Mouse (Mus musculus) adipocyte (in vitro differentiated cells): ENCODE measurements around the gene Itprid2.

Source experiments
- DNase-seq: peaks from one replicate; pipeline ENCODE4 v3.0.0-alpha.2; 2016; ENCODE audit warnings: low spot score

Itprid2 gene

DNA sequence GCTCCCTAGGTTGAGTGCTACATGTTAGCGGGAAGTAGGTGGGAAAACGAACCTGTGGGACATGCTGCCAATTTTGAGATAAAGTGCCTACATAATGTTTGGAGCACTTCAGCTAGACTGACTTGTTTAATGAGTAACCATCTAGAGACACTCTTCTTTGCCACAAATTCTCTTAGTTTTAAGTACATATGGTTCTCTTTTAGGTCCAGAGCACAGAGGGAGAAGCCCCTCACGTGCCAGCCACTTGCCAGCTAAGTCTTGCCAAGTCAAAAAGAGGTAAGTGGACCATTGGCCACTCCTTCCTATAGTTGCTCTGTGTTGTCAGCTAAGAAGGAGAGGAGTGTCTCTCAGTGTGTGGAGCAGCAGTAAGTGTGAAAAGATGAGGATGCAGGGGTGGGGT, 16.0 kb downstream of the Itprid2 start:
- no peak for DNase-seq

GRCm38 (mm10) chr2:79651701-79652100, 16.5 kb downstream of the Itprid2 start:
- no peak for DNase-seq

- no peak for DNase-seq
These were observed 17.4 kb downstream of the Itprid2 start for GRCm38 (mm10) chr2:79652502-79652901.

GRCm38 (mm10) chr2:79653093-79653808, 18.1 kb downstream of the Itprid2 start:
- DNase-seq: no peak

DNA sequence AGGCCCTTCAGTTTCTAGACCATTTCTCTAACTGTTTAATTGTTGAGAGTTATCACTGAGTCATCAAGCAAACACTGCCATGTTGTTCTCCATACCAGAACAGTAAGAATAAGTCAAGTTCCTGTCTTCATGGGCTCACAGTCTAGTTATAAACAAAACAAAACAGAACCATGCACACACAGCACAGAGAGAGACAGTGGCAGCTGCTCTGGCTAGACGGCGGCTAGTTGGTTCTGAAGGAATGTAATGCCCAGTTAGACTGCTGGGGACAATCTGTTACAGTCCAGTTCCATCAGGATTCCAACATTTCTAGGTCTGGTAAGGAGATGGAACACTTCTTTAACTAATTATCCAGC, 18.6 kb downstream of the Itprid2 start:
- no peak for DNase-seq

- no peak for DNase-seq
These were observed 21.9 kb downstream of the Itprid2 start for GRCm38 (mm10) chr2:79657062-79657461.

DNA sequence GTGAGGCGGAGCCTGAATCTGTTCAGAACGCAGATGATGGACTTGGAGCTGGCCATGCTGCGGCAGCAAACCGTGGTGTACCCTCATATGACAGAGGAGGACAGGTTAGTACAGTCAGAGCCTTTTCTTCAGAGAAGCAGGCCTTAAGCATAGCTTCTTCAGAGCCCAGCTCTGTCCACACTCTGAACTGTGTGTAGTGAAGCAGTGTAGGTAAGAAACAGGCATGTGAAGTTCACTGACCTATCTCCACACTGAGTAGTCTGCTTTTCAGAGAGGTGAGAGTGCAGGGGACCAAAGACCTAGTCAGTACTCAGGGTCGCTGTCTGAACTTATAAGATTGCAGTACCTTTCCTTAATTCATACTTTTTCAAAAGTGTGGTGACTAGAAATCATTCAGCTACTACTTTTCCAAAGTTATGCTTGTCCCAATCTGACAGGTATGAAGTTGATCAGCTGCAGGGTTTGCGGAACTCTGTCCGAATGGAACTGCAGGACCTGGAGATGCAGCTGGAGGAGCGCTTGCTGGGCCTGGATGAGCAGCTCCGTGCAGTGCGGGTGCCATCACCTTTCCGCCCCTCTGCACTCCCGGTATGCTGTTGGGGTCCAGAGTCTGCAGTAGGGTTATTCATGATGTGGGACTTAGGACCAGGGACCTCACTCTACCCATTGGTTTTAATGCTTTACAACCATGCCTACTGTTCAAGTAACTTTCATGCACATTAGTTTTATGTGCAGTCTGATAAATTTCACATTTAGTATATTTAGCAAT, 25.4 kb downstream of the Itprid2 start:
- no peak for DNase-seq

GRCm38 (mm10) chr2:79661486-79662104, 26.4 kb downstream of the Itprid2 start:
- no peak for DNase-seq

GRCm38 (mm10) chr2:79664532-79665286, 29.6 kb downstream of the Itprid2 start:
- DNase-seq: peak; percentile 45

DNA sequence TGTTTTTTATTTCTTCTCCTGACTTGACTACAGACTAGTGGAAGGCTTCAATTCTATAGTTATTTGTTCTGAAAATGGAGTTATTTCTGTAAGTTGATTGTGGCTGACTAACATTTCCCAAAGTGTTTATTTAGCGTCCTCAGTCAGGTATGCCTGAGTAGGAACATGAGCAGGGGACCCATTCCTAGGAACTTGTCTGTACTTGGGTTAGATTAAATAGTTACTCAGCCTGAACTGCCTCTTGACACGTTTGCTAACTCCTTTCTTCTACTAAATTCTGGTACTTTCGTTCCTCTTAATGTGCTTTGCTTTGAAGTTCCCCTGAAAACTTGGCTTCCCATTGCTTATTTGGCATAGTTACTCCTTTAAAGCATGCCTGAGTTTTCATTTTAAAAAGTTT, 30.3 kb downstream of the Itprid2 start:
- no peak for DNase-seq

GRCm38 (mm10) chr2:79675266-79675665, 40.1 kb downstream of the Itprid2 start:
- no peak for DNase-seq

- no peak for DNase-seq
These were observed 42.6 kb downstream of the Itprid2 start for GRCm38 (mm10) chr2:79677663-79678257.

DNA sequence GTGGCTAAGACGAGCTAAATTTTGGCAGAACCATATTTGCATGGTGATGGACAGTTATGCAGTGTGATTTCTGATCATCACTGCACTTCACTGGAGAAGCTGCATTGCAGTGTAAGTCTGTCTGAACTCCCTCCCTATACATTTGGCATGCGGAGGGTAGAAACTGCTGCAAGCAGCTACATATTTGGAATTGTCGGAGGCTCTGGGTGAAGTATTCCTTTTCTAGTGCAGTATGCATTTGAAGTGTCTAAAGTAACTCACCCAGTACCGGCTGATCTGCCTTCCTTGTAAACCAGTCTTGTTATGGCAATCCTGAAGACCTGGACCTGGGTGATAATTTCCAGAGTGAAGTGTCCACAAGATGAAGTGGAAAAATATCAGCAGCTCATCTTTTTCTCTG, 46.5 kb downstream of the Itprid2 start:
- no peak for DNase-seq

GRCm38 (mm10) chr2:79683258-79683657, 48.1 kb downstream of the Itprid2 start:
- no peak for DNase-seq

DNA sequence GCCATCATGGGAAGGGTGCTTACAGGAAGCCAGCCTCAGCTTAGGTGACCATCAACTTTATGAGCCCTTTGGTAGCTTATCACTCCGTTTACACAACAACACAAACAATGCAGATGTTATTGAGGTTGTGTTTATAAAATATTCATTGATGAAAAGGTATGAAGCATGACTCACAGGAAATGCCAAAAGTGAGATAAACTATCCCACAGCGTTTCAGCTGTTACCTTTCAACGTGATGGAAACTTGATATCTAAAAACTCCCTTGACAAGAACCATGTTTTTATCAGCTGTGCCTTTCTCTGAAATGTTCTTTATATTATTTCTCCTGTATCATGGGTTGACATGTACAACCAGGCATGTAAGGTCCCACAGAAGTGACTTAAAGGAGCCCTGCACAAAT, 55.7 kb downstream of the Itprid2 start:
- DNase-seq: no peak

DNA sequence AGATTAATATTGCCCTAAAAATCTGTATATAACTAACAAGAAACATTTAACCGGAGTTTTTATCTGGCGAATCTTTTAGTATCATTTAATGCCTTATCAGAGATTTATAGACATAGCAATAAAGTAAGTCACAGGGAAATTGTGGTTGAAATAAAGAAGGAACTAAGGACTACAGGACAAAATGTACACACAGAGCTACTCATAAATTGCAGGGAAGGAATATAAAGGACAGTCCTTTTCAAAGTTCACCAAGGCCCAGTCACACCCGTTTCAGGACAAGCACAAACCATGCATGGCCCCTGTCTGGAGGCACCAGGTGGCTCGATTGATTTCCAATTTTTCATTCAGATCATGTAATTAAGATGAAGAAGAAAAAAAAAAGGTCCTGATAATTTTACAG, 60.0 kb downstream of the Itprid2 start:
- no peak for DNase-seq

- no peak for DNase-seq
These were observed 60.8 kb downstream of the Itprid2 start for GRCm38 (mm10) chr2:79695939-79696338.

GRCm38 (mm10) chr2:79696478-79697230, 61.5 kb downstream of the Itprid2 start:
- no peak for DNase-seq

GRCm38 (mm10) chr2:79698166-79698565, 63.0 kb downstream of the Itprid2 start:
- DNase-seq: peak; percentile 63

GRCm38 (mm10) chr2:79704773-79705172, 69.6 kb downstream of the Itprid2 start:
- no peak for DNase-seq

GRCm38 (mm10) chr2:79707575-79707974, 72.4 kb downstream of the Itprid2 start, which contains the start of gene Ppp1r1c:
Gene Ppp1r1c (plus strand): TSS chr2:79707780.
- no peak for DNase-seq
